Mouse (Mus musculus): ENCODE results near the gene Ripor1. TPM values are rescaled to one million over a fixed set of nuclear protein-coding genes. Genes with fewer than 3 reads are reported as not detected.
A peak's percentile ranks its signal among the peaks of the same experiment; 100 is the strongest.

Ripor1 gene
- total RNA-seq (2018; cell fraction: chromatin; rRNA removed): 10 to 100 TPM in 16 of 26 experiments, 1 to 10 TPM in 10; 2.0 to 47.5 (median 12.8) TPM
- total RNA-seq (2018; cell fraction: cytosol; rRNA removed): 10 to 100 TPM in 19 of 26 experiments, 1 to 10 TPM in 7; 7.1 to 21.1 (median 11.2) TPM
- 10 to 100 TPM in 11 of 26 experiments, 1 to 10 TPM in 15; 4.1 to 36.0 (median 9.4) TPM for total RNA-seq (2018; cell fraction: nucleus; rRNA removed)
- polyA plus RNA-seq (2018): 13.3 to 20.5 TPM (median 14.5 TPM) in 3 replicates

GRCm38 (mm10) chr8:105604804-105605381, at the start of gene Ripor1:
TSS of gene Ripor1 (plus strand) at chr8:105605255.
- Histone ChIP-seq H3K4me3 (ENCODE audit: inconsistent target) (peak within 1 kb of the TSS; percentile 78), H3K79me2 (ENCODE audit: inconsistent target) (peaks cover 34% of the 10 kb centered on the region), H3K27ac (peak within 1 kb of the TSS; percentile 55), H3K36me3 (ENCODE audit: inconsistent target) (no peaks in the 10 kb centered on the region)
- 1% methylated on average over 34 of the region's 42 CpGs for WGBS (ENCODE audit: missing documents)

- Histone ChIP-seq H3K27ac (no peak overlapping the region), H3K79me2 (ENCODE audit: inconsistent target) (peaks cover 79% of the 10 kb centered on the region), H3K4me3 (ENCODE audit: inconsistent target) (no peak overlapping the region), H3K36me3 (ENCODE audit: inconsistent target) (peaks cover 29% of the 10 kb centered on the region; the same call in 1 of the 2 replicates)
- WGBS (ENCODE audit: missing documents): 84% methylated on average over 3 of the region's 3 CpGs
These were observed 42.2 kb upstream of the Ripor1 start for GRCm38 (mm10) chr8:105562863-105563262.

GRCm38 (mm10) chr8:105563871-105564270, 41.2 kb upstream of the Ripor1 start:
- H3K4me3 ChIP-seq (ENCODE audit: inconsistent target): no peak overlapping the region
- peaks cover 69% of the 10 kb centered on the region for H3K79me2 ChIP-seq (ENCODE audit: inconsistent target)
- H3K27ac ChIP-seq: no peak overlapping the region
- WGBS (ENCODE audit: missing documents): 88% methylated on average over 1 of the region's 1 CpGs
- peaks cover 19% of the 10 kb centered on the region; the same call in 1 of the 2 replicates for H3K36me3 ChIP-seq (ENCODE audit: inconsistent target)

GRCm38 (mm10) chr8:105564573-105565229, 40.4 kb upstream of the Ripor1 start:
- peak overlapping the region; percentile 92 for H3K27ac ChIP-seq
- H3K36me3 ChIP-seq (ENCODE audit: inconsistent target): peaks cover 11% of the 10 kb centered on the region; the same call in 1 of the 2 replicates
- peak overlapping the region; percentile 97 for H3K4me3 ChIP-seq (ENCODE audit: inconsistent target)
- H3K79me2 ChIP-seq (ENCODE audit: inconsistent target): peaks cover 61% of the 10 kb centered on the region
- WGBS (ENCODE audit: missing documents): 1% methylated on average over 9 of the region's 9 CpGs

GRCm38 (mm10) chr8:105565401-105565881, 39.6 kb upstream of the Ripor1 start:
- Histone ChIP-seq H3K79me2 (ENCODE audit: inconsistent target) (peaks cover 53% of the 10 kb centered on the region), H3K4me3 (ENCODE audit: inconsistent target) (peak overlapping the region; percentile 97), H3K36me3 (ENCODE audit: inconsistent target) (peaks cover 6% of the 10 kb centered on the region; the same call in 1 of the 2 replicates), H3K27ac (peak overlapping the region; percentile 92)
- 0% methylated on average over 31 of the region's 31 CpGs for WGBS (ENCODE audit: missing documents)

GRCm38 (mm10) chr8:105565952-105566702, 38.9 kb upstream of the Ripor1 start, which contains the start of gene Atp6v0d1:
TSS of gene Atp6v0d1 (minus strand) at chr8:105566047.
- Histone ChIP-seq H3K79me2 (ENCODE audit: inconsistent target) (peaks cover 47% of the 10 kb centered on the region), H3K27ac (peak within 1 kb of the TSS; percentile 92), H3K4me3 (ENCODE audit: inconsistent target) (peak within 1 kb of the TSS; percentile 97), H3K36me3 (ENCODE audit: inconsistent target) (peaks cover 6% of the 10 kb centered on the region; the same call in 1 of the 2 replicates)
- WGBS (ENCODE audit: missing documents): 2% methylated on average over 53 of the region's 53 CpGs

- Histone ChIP-seq H3K36me3 (ENCODE audit: inconsistent target) (peaks cover 6% of the 10 kb centered on the region; the same call in 1 of the 2 replicates), H3K79me2 (ENCODE audit: inconsistent target) (peaks cover 38% of the 10 kb centered on the region), H3K27ac (peak overlapping the region; percentile 62), H3K4me3 (ENCODE audit: inconsistent target) (peak overlapping the region; percentile 61)
- WGBS (ENCODE audit: missing documents): 21% methylated on average over 27 of the region's 27 CpGs
These were observed 38.1 kb upstream of the Ripor1 start for GRCm38 (mm10) chr8:105566703-105567595.

GRCm38 (mm10) chr8:105571810-105572209, 33.2 kb upstream of the Ripor1 start:
- Histone ChIP-seq H3K4me3 (ENCODE audit: inconsistent target) (no peak overlapping the region), H3K79me2 (ENCODE audit: inconsistent target) (no peaks in the 10 kb centered on the region; the same call in 1 of the 2 replicates), H3K27ac (no peak overlapping the region), H3K36me3 (ENCODE audit: inconsistent target) (no peaks in the 10 kb centered on the region)
- 65% methylated on average over 9 of the region's 9 CpGs for WGBS (ENCODE audit: missing documents)

GRCm38 (mm10) chr8:105573427-105573826, 31.6 kb upstream of the Ripor1 start:
- no peak overlapping the region for H3K27ac ChIP-seq
- H3K36me3 ChIP-seq (ENCODE audit: inconsistent target): no peaks in the 10 kb centered on the region
- H3K79me2 ChIP-seq (ENCODE audit: inconsistent target): no peaks in the 10 kb centered on the region
- no peak overlapping the region for H3K4me3 ChIP-seq (ENCODE audit: inconsistent target)

- no peak overlapping the region for H3K4me3 ChIP-seq (ENCODE audit: inconsistent target)
- no peak overlapping the region for H3K27ac ChIP-seq
- 93% methylated on average over 3 of the region's 6 CpGs for WGBS (ENCODE audit: missing documents)
- H3K36me3 ChIP-seq (ENCODE audit: inconsistent target): no peaks in the 10 kb centered on the region
- no peaks in the 10 kb centered on the region for H3K79me2 ChIP-seq (ENCODE audit: inconsistent target)
These were observed 30.3 kb upstream of the Ripor1 start for GRCm38 (mm10) chr8:105574741-105575140.

- Histone ChIP-seq H3K27ac (no peak overlapping the region), H3K4me3 (ENCODE audit: inconsistent target) (no peak overlapping the region), H3K36me3 (ENCODE audit: inconsistent target) (no peaks in the 10 kb centered on the region), H3K79me2 (ENCODE audit: inconsistent target) (no peaks in the 10 kb centered on the region)
- 91% methylated on average over 3 of the region's 3 CpGs for WGBS (ENCODE audit: missing documents)
These were observed 29.5 kb upstream of the Ripor1 start for GRCm38 (mm10) chr8:105575538-105575937.

- Histone ChIP-seq H3K36me3 (ENCODE audit: inconsistent target) (no peaks in the 10 kb centered on the region), H3K4me3 (ENCODE audit: inconsistent target) (no peak overlapping the region), H3K27ac (no peak overlapping the region), H3K79me2 (ENCODE audit: inconsistent target) (no peaks in the 10 kb centered on the region)
- WGBS (ENCODE audit: missing documents): 90% methylated on average over 1 of the region's 3 CpGs
These were observed 25.3 kb upstream of the Ripor1 start for GRCm38 (mm10) chr8:105579719-105580118.

GRCm38 (mm10) chr8:105592431-105592830, 12.6 kb upstream of the Ripor1 start:
- 81% methylated on average over 2 of the region's 2 CpGs for WGBS (ENCODE audit: missing documents)
- no peaks in the 10 kb centered on the region for H3K36me3 ChIP-seq (ENCODE audit: inconsistent target)
- H3K79me2 ChIP-seq (ENCODE audit: inconsistent target): no peaks in the 10 kb centered on the region
- no peak overlapping the region for H3K27ac ChIP-seq
- no peak overlapping the region for H3K4me3 ChIP-seq (ENCODE audit: inconsistent target)

Data from macrophage (primary cell).